Mouse (Mus musculus): Measurements from ENCODE around the gene Cyren.

DNA sequence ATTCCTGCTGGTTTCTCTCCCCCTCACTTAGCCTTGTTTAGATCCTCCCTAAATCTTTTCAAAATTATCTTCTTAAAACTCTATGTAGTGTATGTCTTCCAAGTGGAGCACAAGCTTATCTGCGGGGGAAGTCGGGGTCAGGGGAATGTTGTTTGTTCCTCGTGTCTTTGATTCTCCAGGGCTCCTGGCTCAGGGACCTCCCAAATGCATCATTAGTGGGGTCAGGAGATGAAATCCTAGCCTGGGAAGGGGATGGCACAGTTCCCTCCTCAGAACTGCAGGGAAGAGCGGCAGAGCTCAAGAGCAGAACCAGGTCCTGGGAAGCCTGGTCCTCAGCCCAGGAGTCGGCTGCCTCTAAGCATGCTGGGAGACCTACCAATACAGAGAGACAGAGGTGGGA lies 12.6 kb downstream of the Cyren start:
- TF ChIP-seq POLR2A (IDR thresholded peaks at IDR 0.05; ENCODE audit: insufficient read depth, low read depth, low read length) (no peak), CTCF (IDR thresholded peaks at IDR 0.05) (no peak)
